Mouse (Mus musculus): ENCODE data around the gene 2210010C04Rik. TPM values are rescaled to one million over a fixed set of nuclear protein-coding genes. Genes with fewer than 3 reads are reported as not detected.
"Not testable (repeated sequence)": the region's sequence is repeated elsewhere in the genome, so short reads cannot be mapped to it uniquely, and the experiment has no call there.

2210010C04Rik gene
- polyA plus RNA-seq, 1 experiment from 2014 or later: not detected

GRCm38 (mm10) chr6:41027053-41027452 is 8.3 kb downstream of the 2210010C04Rik start:
- Histone ChIP-seq H3K9me3 (ENCODE audit: low read length) (no peaks in the 10 kb centered on the region), H3K9ac (replicated peaks; ENCODE audit: low read length) (no peak overlapping the region), H3K4me3 (ENCODE audit: low read length) (no peak overlapping the region), H3K4me1 (ENCODE audit: insufficient read depth, low read length) (peaks cover 16% of the 10 kb centered on the region), H3K27ac (ENCODE audit: low read length) (peak overlapping the region; percentile 71; the same call in 1 of the 2 replicates), H3K27me3 (ENCODE audit: insufficient read depth, low read length) (no peaks in the 10 kb centered on the region), H3K4me2 (replicated peaks; ENCODE audit: low read depth, low read length) (no peak overlapping the region), H3K36me3 (ENCODE audit: insufficient read depth, low read length) (no peaks in the 10 kb centered on the region)
- no peak for ATAC-seq (ENCODE audit: low FRiP score, low TSS enrichment)
- WGBS: 28% methylated on average over 2 of the region's 2 CpGs

- H3K4me1 ChIP-seq (ENCODE audit: insufficient read depth, low read length): peaks cover 16% of the 10 kb centered on the region
- no peaks in the 10 kb centered on the region for H3K36me3 ChIP-seq (ENCODE audit: insufficient read depth, low read length)
- peak; percentile 83 for ATAC-seq (ENCODE audit: low FRiP score, low TSS enrichment)
- H3K4me3 ChIP-seq (ENCODE audit: low read length): no peak overlapping the region
- H3K4me2 ChIP-seq (replicated peaks; ENCODE audit: low read depth, low read length): no peak overlapping the region
- H3K9me3 ChIP-seq (ENCODE audit: low read length): no peaks in the 10 kb centered on the region
- 58% methylated on average over 2 of the region's 2 CpGs for WGBS
- H3K27ac ChIP-seq (ENCODE audit: low read length): peak overlapping the region; percentile 67; the same call in 1 of the 2 replicates
- no peak overlapping the region for H3K9ac ChIP-seq (replicated peaks; ENCODE audit: low read length)
- H3K27me3 ChIP-seq (ENCODE audit: insufficient read depth, low read length): no peaks in the 10 kb centered on the region
Observed at GRCm38 (mm10) chr6:41025873-41026650, 9.2 kb downstream of the 2210010C04Rik start.

- H3K36me3 ChIP-seq (ENCODE audit: insufficient read depth, low read length): no peaks in the 10 kb centered on the region
- H3K9me3 ChIP-seq (ENCODE audit: low read length): no peaks in the 10 kb centered on the region
- ATAC-seq (ENCODE audit: low FRiP score, low TSS enrichment): no peak
- no peaks in the 10 kb centered on the region for H3K4me1 ChIP-seq (ENCODE audit: insufficient read depth, low read length)
- WGBS: 84% methylated on average over 2 of the region's 2 CpGs
- H3K9ac ChIP-seq (replicated peaks; ENCODE audit: low read length): no peak overlapping the region
- no peak overlapping the region for H3K4me3 ChIP-seq (ENCODE audit: low read length)
- no peak overlapping the region for H3K4me2 ChIP-seq (replicated peaks; ENCODE audit: low read depth, low read length)
- no peaks in the 10 kb centered on the region for H3K27me3 ChIP-seq (ENCODE audit: insufficient read depth, low read length)
- H3K27ac ChIP-seq (ENCODE audit: low read length): no peak overlapping the region
Observed at GRCm38 (mm10) chr6:41019140-41019539, 16.2 kb downstream of the 2210010C04Rik start.

GRCm38 (mm10) chr6:41018629-41019028 is 16.7 kb downstream of the 2210010C04Rik start:
- 68% methylated on average over 2 of the region's 2 CpGs for WGBS

DNA sequence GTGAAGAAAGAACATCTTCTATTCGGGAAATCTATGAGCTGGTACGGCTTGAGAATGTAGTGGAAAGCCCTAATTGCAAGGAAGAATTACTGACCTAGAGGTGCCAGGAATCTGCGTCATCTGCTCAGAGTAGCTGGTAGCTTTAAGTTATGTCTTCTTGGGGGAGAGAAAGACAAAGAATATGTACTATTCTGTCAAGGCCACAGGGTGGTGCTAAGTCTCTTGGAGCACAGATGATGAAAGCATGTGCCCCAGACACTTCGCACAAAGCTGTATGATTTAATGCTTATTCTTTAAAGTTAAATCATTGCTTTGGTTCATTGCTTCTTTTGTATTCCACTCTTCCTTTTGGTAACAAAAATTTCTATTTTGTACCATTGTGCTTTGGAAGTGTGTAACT is 20.2 kb downstream of the 2210010C04Rik start:
- Histone ChIP-seq H3K36me3 (ENCODE audit: insufficient read depth, low read length) (no peaks in the 10 kb centered on the region), H3K4me2 (replicated peaks; ENCODE audit: low read depth, low read length) (no peak overlapping the region), H3K27me3 (ENCODE audit: insufficient read depth, low read length) (no peaks in the 10 kb centered on the region), H3K4me3 (ENCODE audit: low read length) (no peak overlapping the region), H3K4me1 (ENCODE audit: insufficient read depth, low read length) (no peaks in the 10 kb centered on the region), H3K27ac (ENCODE audit: low read length) (no peak overlapping the region), H3K9me3 (ENCODE audit: low read length) (no peaks in the 10 kb centered on the region), H3K9ac (replicated peaks; ENCODE audit: low read length) (no peak overlapping the region)
- WGBS: 51% methylated on average over 4 of the region's 4 CpGs
- peak; percentile 70; the same call in 1 of the 2 replicates for ATAC-seq (ENCODE audit: low FRiP score, low TSS enrichment)

More at GRCm38 (mm10) chr6:41018629-41019028, 16.7 kb downstream of the 2210010C04Rik start:
- H3K27me3 ChIP-seq (ENCODE audit: insufficient read depth, low read length): no peaks in the 10 kb centered on the region
- H3K27ac ChIP-seq (ENCODE audit: low read length): no peak overlapping the region
- no peaks in the 10 kb centered on the region for H3K36me3 ChIP-seq (ENCODE audit: insufficient read depth, low read length)
- no peak for ATAC-seq (ENCODE audit: low FRiP score, low TSS enrichment)
- no peaks in the 10 kb centered on the region for H3K9me3 ChIP-seq (ENCODE audit: low read length)
- H3K9ac ChIP-seq (replicated peaks; ENCODE audit: low read length): no peak overlapping the region
- H3K4me3 ChIP-seq (ENCODE audit: low read length): no peak overlapping the region
- no peaks in the 10 kb centered on the region for H3K4me1 ChIP-seq (ENCODE audit: insufficient read depth, low read length)
- H3K4me2 ChIP-seq (replicated peaks; ENCODE audit: low read depth, low read length): no peak overlapping the region

DNA sequence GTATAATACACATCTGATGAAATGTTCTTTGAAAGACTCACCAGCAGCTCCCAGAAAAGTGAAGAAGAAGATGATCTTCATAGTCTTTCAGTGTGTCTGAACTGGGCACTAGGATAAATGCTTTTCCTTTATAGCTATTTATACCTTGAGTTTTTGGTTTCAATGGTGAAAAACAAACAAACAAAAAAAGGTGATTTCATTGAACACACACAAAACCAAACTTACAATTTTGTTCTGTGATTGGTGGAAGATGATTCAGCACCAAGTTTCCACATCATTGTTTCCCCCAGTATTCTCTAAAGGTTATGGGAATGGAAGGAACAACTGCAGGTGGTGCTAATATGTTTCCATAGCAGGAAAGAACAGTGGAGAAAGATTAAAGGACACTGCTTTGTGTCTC is 35.9 kb downstream of the 2210010C04Rik start, which contains the start of gene Gm2663:
TSS of gene Gm2663 (minus strand) at position 101 of the 400 bp plus-strand sequence.
- not testable (repeated sequence) for H3K4me3 ChIP-seq (ENCODE audit: low read length); H3K27ac ChIP-seq (ENCODE audit: low read length); H3K36me3 ChIP-seq (ENCODE audit: insufficient read depth, low read length); H3K9me3 ChIP-seq (ENCODE audit: low read length); H3K4me2 ChIP-seq (replicated peaks; ENCODE audit: low read depth, low read length); H3K27me3 ChIP-seq (ENCODE audit: insufficient read depth, low read length); ATAC-seq (ENCODE audit: low FRiP score, low TSS enrichment); H3K9ac ChIP-seq (replicated peaks; ENCODE audit: low read length); H3K4me1 ChIP-seq (ENCODE audit: insufficient read depth, low read length)

Other genes with a start within 250 kb of the 2210010C04Rik start
- gene Moxd2, start 148.0 kb downstream of the 2210010C04Rik start, polyA plus RNA-seq (2015; fragmentation: Nextera tagmentation; extraction: Ambion mirVana): not detected in 2 replicates
- not detected in 2 replicates for gene Prss58, start 135.1 kb downstream of the 2210010C04Rik start, polyA plus RNA-seq (2015; fragmentation: Nextera tagmentation; extraction: Ambion mirVana)
- gene 1700074P13Rik, start 95.0 kb downstream of the 2210010C04Rik start, polyA plus RNA-seq (2015; fragmentation: Nextera tagmentation; extraction: Ambion mirVana): not detected in 2 replicates
- gene Gm4744, start 83.6 kb downstream of the 2210010C04Rik start, polyA plus RNA-seq (2015; fragmentation: Nextera tagmentation; extraction: Ambion mirVana): not detected in 2 replicates
- gene 1810009J06Rik, start 70.8 kb downstream of the 2210010C04Rik start, polyA plus RNA-seq (2015; fragmentation: Nextera tagmentation; extraction: Ambion mirVana): not detected in 2 replicates
- not detected in 2 replicates for gene Gm2663, start 36.0 kb downstream of the 2210010C04Rik start, polyA plus RNA-seq (2015; fragmentation: Nextera tagmentation; extraction: Ambion mirVana)

Data from kidney, embryonic 16.5 days (tissue).